Mouse (Mus musculus): ENCODE data around the gene Tnni3.
"Not testable (repeated sequence)": the region's sequence is repeated elsewhere in the genome, so short reads cannot be mapped to it uniquely, and the experiment has no call there.

The Tnni3 gene

DNA sequence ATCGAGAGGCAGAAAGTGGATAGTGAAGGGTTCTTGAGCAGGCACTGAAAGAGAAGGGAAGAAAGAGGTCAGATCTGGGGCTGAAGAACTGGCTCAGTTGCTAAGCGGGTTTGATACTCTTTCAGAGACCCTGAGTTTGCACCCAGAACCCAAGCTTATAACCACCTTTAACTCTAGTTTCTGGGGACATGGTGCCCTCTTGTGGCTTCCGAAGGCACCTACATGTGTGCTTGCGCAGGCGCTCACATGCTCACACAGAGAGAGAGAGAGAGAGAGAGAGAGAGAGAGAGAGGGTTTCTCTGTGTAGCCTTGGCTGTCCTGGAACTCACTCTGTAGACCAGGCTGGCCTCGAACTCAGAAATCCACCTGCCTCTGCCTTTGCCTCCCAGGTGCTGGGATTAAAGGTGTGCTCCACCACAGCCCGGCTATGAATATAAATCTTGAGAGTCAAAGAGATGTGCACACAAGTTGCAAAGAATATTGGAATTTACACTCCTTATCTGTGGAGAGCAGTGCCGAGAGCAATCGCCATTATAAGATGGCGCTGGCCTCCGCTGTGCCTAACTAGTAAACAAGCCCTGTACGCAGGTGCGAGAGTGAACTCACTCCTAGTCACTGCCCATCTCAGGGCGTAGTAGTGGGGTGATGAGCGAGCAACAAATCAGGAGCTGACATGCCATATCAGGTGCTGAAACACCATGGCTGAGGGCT lies at the start of gene Tnni3:
Gene Tnni3 (minus strand): TSS at position 18 of the 711 bp plus-strand sequence.
- peak; percentile 79 for DNase-seq

- DNase-seq: not testable (repeated sequence)
These were observed 48.3 kb upstream of the Tnni3 start for GRCm38 (mm10) chr7:4572361-4572760.

DNA sequence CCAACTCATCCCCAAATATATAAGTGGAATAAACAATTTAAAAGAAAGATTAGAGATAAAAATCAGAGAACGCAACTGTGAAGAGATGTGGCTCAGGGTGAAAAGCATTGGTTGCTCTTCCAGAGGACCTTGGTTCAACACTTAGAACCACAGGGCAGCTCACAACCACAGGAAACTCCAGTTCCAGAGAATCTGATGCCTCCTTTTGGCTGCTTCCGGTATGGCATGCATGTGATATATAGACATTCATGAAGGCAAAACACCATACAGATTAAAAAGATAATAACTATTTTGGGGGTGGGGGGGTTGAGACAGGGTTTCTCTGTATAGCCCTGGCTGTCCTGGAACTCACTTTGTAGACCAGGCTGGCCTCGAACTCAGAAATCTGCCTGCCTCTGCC lies 38.6 kb upstream of the Tnni3 start:
- DNase-seq: no peak

DNA sequence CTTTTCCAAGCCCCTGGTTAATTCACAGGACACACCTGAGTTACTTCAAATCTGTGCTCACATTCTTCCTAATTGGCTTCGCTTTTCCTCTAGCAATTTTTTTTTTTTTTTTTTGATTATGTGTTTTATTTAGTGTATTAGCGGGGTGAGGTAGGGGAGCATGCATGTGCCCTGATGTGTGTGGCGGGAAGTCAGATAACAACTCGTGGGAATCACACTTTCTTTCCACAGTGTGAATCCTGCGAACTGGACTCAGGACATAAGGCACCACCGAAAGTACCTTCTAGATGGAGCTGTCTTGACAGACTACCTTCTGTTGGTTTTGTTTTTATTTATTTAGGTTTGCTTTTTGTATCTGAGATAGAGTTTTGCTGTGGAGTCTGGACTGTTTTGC lies 33.1 kb upstream of the Tnni3 start:
- DNase-seq: no peak

- peak; percentile 88 for DNase-seq
These were observed 32.5 kb upstream of the Tnni3 start for GRCm38 (mm10) chr7:4556256-4557166.

GRCm38 (mm10) chr7:4547221-4547641 lies 23.2 kb upstream of the Tnni3 start, which contains the start of gene Syt5:
Gene Syt5 (minus strand): TSS chr7:4547541.
- DNase-seq: peak; percentile 65

GRCm38 (mm10) chr7:4546591-4547131 lies 22.6 kb upstream of the Tnni3 start:
- DNase-seq: peak; percentile 90

GRCm38 (mm10) chr7:4546050-4546449 lies 22.0 kb upstream of the Tnni3 start:
- no peak for DNase-seq

DNA sequence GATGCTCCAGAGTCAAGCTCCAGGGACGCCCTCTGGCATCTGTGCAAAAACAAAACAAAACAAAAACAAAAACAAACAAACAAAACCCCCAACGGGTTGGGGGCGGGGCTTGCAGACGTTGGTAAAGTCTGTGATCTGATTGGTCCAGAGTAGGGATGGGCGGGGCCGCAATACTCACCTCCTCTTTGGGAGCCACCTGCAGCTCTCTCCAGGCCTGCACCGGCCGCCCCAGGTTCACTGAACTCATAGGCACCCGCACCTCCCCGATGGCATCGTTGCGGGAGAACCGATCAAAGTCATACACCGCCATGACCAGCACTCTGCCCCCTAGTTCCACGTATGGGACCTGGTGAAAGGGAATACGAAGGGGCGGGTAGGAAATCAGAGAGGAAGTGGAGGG lies 18.0 kb upstream of the Tnni3 start:
- DNase-seq: no peak

DNA sequence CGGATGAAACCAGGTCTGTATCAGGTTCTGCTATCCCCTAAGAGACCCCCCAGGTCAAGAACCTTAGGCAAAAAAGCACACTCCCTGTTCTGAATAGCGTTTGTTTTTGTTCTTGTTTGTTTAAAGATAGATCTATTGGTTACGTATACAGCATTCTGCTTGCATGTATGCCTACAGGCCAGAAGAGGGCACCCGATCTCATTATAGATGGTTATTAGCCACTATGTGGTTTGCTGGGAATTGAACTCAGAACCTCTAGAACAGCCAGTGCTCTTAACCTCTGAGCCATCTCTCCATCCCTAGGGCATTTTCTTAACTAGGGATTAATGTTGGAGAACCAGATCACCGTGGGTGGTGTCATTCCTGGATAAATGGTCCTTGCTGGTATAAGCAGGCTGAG lies 17.3 kb upstream of the Tnni3 start:
- DNase-seq: no peak

- no peak for DNase-seq
These were observed 15.0 kb upstream of the Tnni3 start for GRCm38 (mm10) chr7:4539019-4539418.

GRCm38 (mm10) chr7:4537181-4537580 lies 13.2 kb upstream of the Tnni3 start:
- no peak for DNase-seq

GRCm38 (mm10) chr7:4536369-4536768 lies 12.3 kb upstream of the Tnni3 start:
- DNase-seq: no peak

DNA sequence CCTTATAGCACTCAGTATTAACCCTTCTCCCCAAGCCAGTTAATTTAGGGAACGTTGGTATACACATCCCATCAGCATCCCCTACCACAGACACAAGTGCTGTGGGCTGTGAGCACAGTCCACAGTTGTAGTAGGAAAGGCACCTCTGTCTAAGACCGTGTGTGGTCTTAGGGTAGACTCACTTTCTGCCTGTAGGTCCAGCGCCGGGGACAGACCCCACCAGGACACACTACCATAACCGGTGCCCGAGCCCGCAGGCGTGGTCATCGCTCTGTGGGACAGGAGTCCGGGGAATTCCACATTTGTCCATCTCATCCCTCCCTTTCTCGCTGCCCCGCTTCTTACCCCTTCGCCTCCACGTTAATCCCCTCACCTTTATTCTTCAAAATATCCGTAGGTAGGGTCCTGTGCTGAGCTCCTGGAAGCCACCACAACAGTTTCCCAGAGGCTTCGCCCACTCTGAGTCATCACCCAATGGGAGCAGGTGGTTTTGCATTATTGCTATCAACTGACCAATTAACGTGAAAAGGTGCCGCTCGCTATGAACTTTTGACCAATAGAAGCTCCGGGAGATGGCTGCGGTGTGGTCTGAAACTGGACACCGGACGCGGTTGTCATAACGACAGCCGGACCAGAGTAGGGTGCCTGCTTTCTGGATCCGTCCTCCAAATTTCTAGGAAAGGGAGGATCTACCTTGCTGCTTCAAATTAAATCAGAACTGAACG lies 8.1 kb upstream of the Tnni3 start, which contains the start of gene Dnaaf3:
Gene Dnaaf3 (minus strand): TSS at position 449 of the 725 bp plus-strand sequence.
- peak; percentile 93 for DNase-seq

DNA sequence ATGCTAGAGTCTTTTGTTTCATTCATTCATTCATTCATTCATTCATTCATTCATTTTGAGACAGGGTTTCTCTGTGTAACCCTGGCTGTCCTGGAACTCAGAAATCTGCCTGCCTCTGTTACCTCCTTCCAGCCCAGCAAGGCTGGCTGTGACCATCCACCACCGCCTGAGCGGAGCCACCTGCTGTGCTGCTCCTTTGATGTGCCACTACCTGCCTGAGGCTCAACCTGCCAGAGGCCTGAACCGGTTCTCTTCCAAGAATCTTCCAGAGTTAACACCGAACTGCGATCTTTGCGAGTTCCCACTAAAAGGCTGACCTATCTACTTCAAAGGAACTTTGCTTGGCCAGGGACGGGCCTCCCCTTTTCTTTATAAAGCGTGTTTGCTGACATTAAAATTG lies 6.1 kb upstream of the Tnni3 start:
- not testable (repeated sequence) for DNase-seq

DNA sequence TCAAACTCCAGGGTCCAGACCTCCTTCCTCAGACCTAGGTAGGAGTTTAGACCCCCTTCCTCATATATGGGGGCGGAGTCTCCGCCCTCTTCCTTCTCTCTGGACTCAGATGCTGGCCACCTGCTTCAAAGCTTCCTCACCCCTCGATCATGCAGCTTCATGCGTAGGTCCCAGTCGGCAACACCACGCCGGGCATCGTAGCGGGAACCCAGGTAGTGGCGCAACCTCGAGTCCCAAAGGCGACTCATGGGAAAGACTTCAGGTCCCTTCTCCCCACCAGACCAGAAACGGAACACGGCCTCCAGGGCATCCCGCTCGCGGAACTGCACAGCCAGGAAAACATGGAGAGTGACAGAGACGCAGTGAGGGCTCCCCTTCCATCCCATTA lies 3.3 kb upstream of the Tnni3 start:
- no peak for DNase-seq

GRCm38 (mm10) chr7:4526341-4527301 lies 2.6 kb upstream of the Tnni3 start:
- DNase-seq: peak; percentile 95

DNA sequence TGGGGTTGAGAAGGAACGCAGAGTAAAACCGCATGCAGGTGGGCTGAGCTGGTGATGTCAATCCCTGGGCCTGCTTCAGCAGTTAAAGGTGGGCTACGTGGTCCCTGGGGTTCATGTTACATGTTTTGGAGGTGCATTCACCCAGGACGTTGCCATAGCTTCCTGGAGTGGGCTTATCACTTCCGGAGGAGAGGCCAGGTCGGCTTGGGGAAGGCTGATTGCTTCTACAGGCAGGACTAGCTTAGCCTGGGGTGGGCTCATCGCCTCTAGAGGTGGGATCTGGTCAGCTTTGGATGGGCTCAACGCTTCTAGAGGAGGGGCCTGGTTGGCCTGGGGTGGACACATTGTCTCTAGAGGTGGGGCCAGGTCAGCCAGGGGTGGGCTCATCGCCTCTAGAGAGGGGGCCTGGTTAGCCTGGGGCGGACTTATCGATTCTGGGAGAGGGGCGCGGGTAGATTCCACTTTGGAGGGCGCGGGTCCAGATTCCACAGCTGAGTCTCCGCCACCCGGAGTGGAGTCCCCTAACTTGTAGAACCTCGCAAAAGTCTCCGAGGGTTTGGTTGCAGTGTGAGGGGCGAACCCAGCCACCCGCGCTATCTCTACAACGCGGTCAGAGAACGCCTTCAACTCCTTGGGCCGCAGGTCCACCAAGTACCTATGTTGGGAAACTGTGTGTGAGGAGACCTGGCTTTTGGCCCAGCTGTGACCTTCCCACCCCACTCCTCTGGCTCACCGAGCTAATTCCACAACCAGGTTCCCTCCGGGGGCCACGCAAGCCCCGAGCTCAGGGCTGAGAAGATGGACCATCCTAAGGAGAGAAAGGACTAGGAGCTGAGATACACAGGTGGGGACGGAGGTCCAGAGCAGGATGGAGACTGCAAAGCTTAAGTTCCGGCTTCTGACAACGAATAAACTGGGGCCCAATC lies 561 bp downstream of the Tnni3 start:
- no peak for DNase-seq

DNA sequence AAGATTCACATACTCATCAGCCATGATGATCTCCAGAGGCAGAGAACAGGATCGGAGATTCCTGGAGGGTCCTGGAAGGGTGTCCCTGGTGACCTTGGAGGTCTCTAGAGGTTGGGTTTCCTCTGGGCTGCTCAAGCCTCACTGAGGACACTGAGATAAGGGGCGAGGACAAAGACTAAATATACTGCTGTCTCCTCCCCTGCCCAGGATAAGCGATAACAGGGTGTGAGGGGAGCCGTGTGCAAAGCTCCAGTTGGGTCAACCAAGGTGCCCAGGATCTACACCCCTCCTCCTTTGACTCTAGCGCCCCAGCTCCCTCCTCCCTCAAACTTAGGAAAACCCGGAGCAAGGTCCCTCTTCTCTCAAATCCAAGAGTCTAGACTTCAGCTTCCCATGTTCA lies 1.7 kb downstream of the Tnni3 start:
- DNase-seq: no peak

GRCm38 (mm10) chr7:4521231-4522003 lies 2.6 kb downstream of the Tnni3 start:
- peak; percentile 44 for DNase-seq
